Mouse (Mus musculus): ENCODE data around the gene Slc4a10. TPM values are rescaled to one million over a fixed set of nuclear protein-coding genes. Genes with fewer than 3 reads are reported as not detected.

Slc4a10 gene
- polyA plus RNA-seq, 2 experiments = not detected

GRCm38 (mm10) chr2:62285847-62286246 is 239.6 kb downstream of the Slc4a10 start:
- WGBS (ENCODE audit: insufficient replicate concordance) = under 1% methylated on average over 2 of the region's 2 CpGs
- TF ChIP-seq EP300 (IDR thresholded peaks at IDR 0.05; ENCODE audit: low read depth) (no peak), CTCF (IDR thresholded peaks at IDR 0.05; ENCODE audit: low read depth) (no peak; the same call in 1 of the 2 replicates)

GRCm38 (mm10) chr2:62287532-62287931 is 241.3 kb downstream of the Slc4a10 start:
- WGBS (ENCODE audit: insufficient replicate concordance) = 30% methylated on average over 4 of the region's 4 CpGs
- Histone ChIP-seq H3K4me2 (ENCODE audit: low read depth) (no peak overlapping the region), H3K9me3 (ENCODE audit: control insufficient read depth, low read length) (no peaks in the 10 kb centered on the region), H3K27ac (no peak overlapping the region), H3K9ac (replicated peaks) (no peak overlapping the region), H3K4me3 (ENCODE audit: insufficient read depth in 1 of 2, low read depth in 2 of 2, low read length in 2 of 2) (no peak overlapping the region), H3K27me3 (ENCODE audit: control insufficient read depth, insufficient read depth, low read length) (no peaks in the 10 kb centered on the region), H3K4me1 (replicated peaks; ENCODE audit: control insufficient read depth in 2 of 2, insufficient read depth in 2 of 2, low read length in 1 of 2) (no peaks in the 10 kb centered on the region), H3K36me3 (replicated peaks; ENCODE audit: control insufficient read depth, insufficient read depth, low read depth) (no peaks in the 10 kb centered on the region)
- TF ChIP-seq EP300 (IDR thresholded peaks at IDR 0.05; ENCODE audit: low read depth) = no peak
- no peak for TF ChIP-seq CTCF (IDR thresholded peaks at IDR 0.05; ENCODE audit: low read depth)
- ATAC-seq (ENCODE audit: insufficient read depth) (no peak), DNase-seq (ENCODE audit: low read depth in 3 of 3, low spot score in 3 of 3) (no peak)

More at GRCm38 (mm10) chr2:62285847-62286246, 239.6 kb downstream of the Slc4a10 start:
- Histone ChIP-seq H3K27ac (no peak overlapping the region), H3K36me3 (replicated peaks; ENCODE audit: control insufficient read depth, insufficient read depth, low read depth) (no peaks in the 10 kb centered on the region), H3K9me3 (ENCODE audit: control insufficient read depth, low read length) (no peaks in the 10 kb centered on the region), H3K9ac (replicated peaks) (no peak overlapping the region), H3K27me3 (ENCODE audit: control insufficient read depth, insufficient read depth, low read length) (no peaks in the 10 kb centered on the region), H3K4me3 (ENCODE audit: insufficient read depth in 1 of 2, low read depth in 2 of 2, low read length in 2 of 2) (no peak overlapping the region), H3K4me2 (ENCODE audit: low read depth) (no peak overlapping the region), H3K4me1 (replicated peaks; ENCODE audit: control insufficient read depth in 2 of 2, insufficient read depth in 2 of 2, low read length in 1 of 2) (no peaks in the 10 kb centered on the region)
- no peak for ATAC-seq (ENCODE audit: insufficient read depth)
- no peak for DNase-seq (ENCODE audit: low read depth in 3 of 3, low spot score in 3 of 3)

- H3K4me2 ChIP-seq (ENCODE audit: low read depth) = no peak overlapping the region
- H3K4me1 ChIP-seq (replicated peaks; ENCODE audit: control insufficient read depth in 2 of 2, insufficient read depth in 2 of 2, low read length in 1 of 2) = no peaks in the 10 kb centered on the region
- TF ChIP-seq EP300 (IDR thresholded peaks at IDR 0.05; ENCODE audit: low read depth) = no peak
- TF ChIP-seq CTCF (IDR thresholded peaks at IDR 0.05; ENCODE audit: low read depth) = no peak
- no peak overlapping the region for H3K27ac ChIP-seq
- H3K9ac ChIP-seq (replicated peaks) = no peak overlapping the region
- H3K9me3 ChIP-seq (ENCODE audit: control insufficient read depth, low read length) = no peaks in the 10 kb centered on the region
- ATAC-seq (ENCODE audit: insufficient read depth) = no peak
- no peaks in the 10 kb centered on the region for H3K36me3 ChIP-seq (replicated peaks; ENCODE audit: control insufficient read depth, insufficient read depth, low read depth)
- DNase-seq (ENCODE audit: low read depth in 3 of 3, low spot score in 3 of 3) = no peak
- 23% methylated on average over 2 of the region's 2 CpGs for WGBS (ENCODE audit: insufficient replicate concordance)
- no peaks in the 10 kb centered on the region for H3K27me3 ChIP-seq (ENCODE audit: control insufficient read depth, insufficient read depth, low read length)
- H3K4me3 ChIP-seq (ENCODE audit: insufficient read depth in 1 of 2, low read depth in 2 of 2, low read length in 2 of 2) = no peak overlapping the region
Observed at GRCm38 (mm10) chr2:62293846-62294245, 247.6 kb downstream of the Slc4a10 start.

DNA sequence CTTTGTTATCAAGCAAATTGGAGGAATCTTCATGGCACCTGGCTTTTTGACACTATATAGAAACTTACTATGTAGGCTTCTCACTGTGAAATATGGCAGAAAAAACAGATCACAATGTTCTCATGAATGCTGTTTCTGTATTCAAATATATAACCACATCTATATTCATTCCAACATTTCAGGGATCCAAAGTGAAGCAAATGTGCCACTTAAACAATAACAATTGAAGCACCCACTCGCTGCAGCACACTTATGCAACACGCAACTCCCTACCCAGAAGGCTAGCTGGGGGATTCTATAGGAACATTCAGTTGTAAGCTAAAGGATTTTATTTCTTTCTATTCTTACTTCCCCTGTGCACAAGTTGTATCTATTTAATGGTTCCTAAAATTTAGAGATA is 255.5 kb downstream of the Slc4a10 start:
- WGBS (ENCODE audit: insufficient replicate concordance) = 75% methylated on average over 2 of the region's 2 CpGs

GRCm38 (mm10) chr2:62306978-62307377 is 260.7 kb downstream of the Slc4a10 start:
- H3K4me3 ChIP-seq (ENCODE audit: insufficient read depth in 1 of 2, low read depth in 2 of 2, low read length in 2 of 2) = no peak overlapping the region
- no peak overlapping the region for H3K27ac ChIP-seq
- no peak for ATAC-seq (ENCODE audit: insufficient read depth)
- H3K27me3 ChIP-seq (ENCODE audit: control insufficient read depth, insufficient read depth, low read length) = no peaks in the 10 kb centered on the region
- TF ChIP-seq CTCF (IDR thresholded peaks at IDR 0.05; ENCODE audit: low read depth) (no peak), EP300 (IDR thresholded peaks at IDR 0.05; ENCODE audit: low read depth) (no peak)
- H3K9me3 ChIP-seq (ENCODE audit: control insufficient read depth, low read length) = no peaks in the 10 kb centered on the region
- no peak for DNase-seq (ENCODE audit: low read depth in 3 of 3, low spot score in 3 of 3)
- H3K9ac ChIP-seq (replicated peaks) = no peak overlapping the region
- no peaks in the 10 kb centered on the region for H3K4me1 ChIP-seq (replicated peaks; ENCODE audit: control insufficient read depth in 2 of 2, insufficient read depth in 2 of 2, low read length in 1 of 2)
- WGBS (ENCODE audit: insufficient replicate concordance) = 64% methylated on average over 5 of the region's 5 CpGs
- no peak overlapping the region for H3K4me2 ChIP-seq (ENCODE audit: low read depth)
- no peaks in the 10 kb centered on the region for H3K36me3 ChIP-seq (replicated peaks; ENCODE audit: control insufficient read depth, insufficient read depth, low read depth)

More for the DNA sequence above, 255.5 kb downstream of the Slc4a10 start:
- DNase-seq (ENCODE audit: low read depth in 3 of 3, low spot score in 3 of 3) = no peak
- no peak for ATAC-seq (ENCODE audit: insufficient read depth)
- Histone ChIP-seq H3K4me1 (replicated peaks; ENCODE audit: control insufficient read depth in 2 of 2, insufficient read depth in 2 of 2, low read length in 1 of 2) (no peaks in the 10 kb centered on the region), H3K4me2 (ENCODE audit: low read depth) (no peak overlapping the region), H3K27me3 (ENCODE audit: control insufficient read depth, insufficient read depth, low read length) (no peaks in the 10 kb centered on the region), H3K9me3 (ENCODE audit: control insufficient read depth, low read length) (no peaks in the 10 kb centered on the region), H3K36me3 (replicated peaks; ENCODE audit: control insufficient read depth, insufficient read depth, low read depth) (no peaks in the 10 kb centered on the region), H3K27ac (no peak overlapping the region), H3K9ac (replicated peaks) (no peak overlapping the region), H3K4me3 (ENCODE audit: insufficient read depth in 1 of 2, low read depth in 2 of 2, low read length in 2 of 2) (no peak overlapping the region)
- TF ChIP-seq CTCF (IDR thresholded peaks at IDR 0.05; ENCODE audit: low read depth) (no peak), EP300 (IDR thresholded peaks at IDR 0.05; ENCODE audit: low read depth) (no peak)
